Mouse (Mus musculus) layer of hippocampus, adult 9-10 months (tissue): ENCODE results near the gene Mre11a.

Experiments
- DNase-seq: peaks from one replicate; pipeline ENCODE4 v3.0.0; 2022; ENCODE audit warnings: low spot score

The Mre11a gene

DNA sequence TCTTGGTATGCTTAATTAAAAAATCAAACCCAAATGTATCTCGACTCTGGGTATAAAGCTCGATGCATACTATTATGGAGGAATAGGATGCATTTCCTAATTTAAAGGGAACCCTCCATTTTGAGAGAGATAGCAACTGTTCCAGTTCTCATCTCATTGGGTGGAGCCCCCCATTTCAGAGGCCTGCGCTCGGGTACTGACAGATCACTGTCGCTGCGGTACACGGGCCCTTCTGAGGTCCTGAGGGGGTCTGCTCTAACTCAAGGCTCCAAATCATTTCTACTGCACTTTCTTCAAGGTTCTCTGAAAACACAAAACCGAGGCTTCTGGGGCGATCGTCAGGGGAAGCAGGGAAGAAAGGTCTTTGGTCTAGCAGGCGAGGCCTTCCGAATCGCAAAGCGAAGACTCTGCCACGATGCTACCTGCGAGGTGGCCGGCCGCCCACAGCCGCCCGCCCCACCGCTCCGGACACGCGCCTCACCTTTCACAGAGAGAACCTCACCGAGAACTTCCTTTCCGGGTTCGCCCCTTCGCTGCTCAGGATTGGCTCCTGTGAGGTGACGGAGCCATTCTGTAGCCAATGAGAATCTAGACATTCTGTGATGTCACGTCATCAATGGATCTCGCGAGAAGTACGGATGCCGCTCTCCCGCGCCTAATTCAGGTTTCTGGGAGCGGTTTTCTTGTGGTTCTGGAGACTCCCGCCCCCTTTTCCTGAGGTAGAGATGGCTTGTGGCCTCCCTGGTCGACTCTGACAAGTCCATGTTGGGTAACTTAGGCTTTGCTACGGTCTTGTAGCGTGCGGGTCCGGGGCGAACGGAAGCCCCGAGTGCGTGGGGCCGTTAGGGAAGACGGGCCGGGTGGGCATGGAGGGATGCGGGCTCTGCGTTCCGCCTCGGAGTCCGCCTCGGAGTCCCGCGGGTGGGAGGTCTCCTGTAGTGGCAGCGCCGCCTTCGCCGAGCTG, at the start of gene Mre11a, which contains the start of gene Ankrd49:
Gene Mre11a (plus strand): TSS at position 616 of the 964 bp plus-strand sequence.
Gene Ankrd49 (minus strand): TSS at position 818 of the 964 bp plus-strand sequence.
- peak; percentile 95 for DNase-seq

DNA sequence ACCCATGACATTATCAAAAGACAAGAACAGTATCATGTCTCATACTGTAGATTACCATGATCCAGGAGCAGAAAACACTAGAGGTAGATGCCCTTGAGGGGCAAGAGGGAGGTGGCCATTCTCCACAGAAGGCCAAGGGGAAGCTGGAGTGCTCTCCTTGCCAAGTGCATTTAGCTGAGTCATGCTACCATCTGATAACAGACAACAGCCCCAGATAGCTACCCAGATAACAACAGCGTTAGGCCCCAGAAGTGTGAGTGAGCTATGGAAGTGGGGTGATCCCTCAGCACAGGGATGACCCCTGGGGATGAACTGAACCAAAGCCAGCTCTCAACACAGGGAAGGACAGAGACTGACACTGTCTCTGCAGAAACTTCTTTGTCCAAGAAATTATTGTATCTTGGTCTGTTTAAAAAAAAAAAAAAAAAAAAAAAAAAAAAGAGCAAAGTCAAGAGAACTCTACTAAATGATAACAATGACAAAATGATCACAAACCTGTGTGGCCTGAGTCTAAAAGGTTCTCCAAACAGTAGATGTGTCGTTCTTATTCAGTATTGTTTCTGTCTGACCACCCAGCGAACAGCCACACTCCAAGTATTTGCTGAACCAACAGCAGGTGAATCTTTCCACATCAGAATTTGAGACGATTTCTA, 44.8 kb upstream of the Mre11a start:
- no peak for DNase-seq

GRCm38 (mm10) chr9:14740151-14740924, 44.1 kb upstream of the Mre11a start, which contains the start of gene Piwil4:
Piwil4 (minus strand) TSS chr9:14740733.
- DNase-seq: no peak

DNA sequence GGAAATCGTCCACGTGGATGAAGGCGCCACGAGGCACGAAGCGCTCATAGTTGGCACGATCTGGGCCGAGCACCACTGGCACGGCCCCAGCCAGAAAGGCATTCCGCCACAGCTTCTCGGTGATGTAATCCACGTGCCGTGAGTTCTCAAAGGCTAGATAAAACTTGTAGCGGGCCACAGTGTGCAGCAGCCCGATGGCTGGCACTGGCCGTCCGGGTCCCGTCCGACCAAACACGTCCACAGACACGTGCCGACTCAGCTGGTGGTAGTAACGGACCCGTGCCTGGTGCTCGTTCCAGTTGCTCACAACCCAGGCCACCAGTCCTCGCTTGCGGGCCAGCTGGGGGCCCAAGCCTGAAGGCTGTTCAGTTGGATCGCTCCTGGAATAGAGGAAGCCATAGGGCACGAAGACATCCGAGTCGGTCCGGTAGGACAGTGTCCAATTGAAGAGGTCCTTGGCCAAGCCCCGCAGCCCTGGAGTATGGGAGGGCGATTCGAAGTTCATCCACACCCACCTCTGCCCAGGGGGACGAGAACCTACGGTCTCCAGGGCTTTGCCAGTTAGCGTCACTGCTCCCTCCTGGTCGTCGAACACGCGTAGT, 33.5 kb upstream of the Mre11a start:
- no peak for DNase-seq

DNA sequence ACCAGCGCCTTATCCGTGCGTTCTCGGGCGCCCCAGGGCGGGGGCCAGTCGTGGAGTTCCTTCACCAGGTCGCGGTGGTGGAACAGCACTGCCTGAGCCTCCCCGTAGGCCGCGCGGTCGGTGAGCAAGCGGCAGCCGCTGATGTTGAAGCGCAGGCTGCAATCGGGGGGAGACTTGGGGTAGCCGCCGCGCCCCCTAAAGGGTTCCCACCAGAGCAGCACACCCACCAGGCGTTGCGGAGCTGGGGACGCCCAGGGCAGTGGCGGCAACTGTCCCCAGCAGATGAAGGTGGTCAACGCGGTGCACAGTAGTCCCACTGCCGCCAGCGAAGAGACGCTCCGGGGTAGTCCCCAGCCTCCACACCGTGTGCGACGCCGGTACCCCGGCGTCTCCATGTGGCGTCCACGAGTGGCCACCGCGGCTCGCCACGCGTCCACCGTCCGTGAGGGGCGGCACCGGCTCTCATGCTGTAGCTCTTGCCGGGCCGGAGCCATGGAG, 32.9 kb upstream of the Mre11a start:
- DNase-seq: no peak

GRCm38 (mm10) chr9:14752001-14752522, 32.4 kb upstream of the Mre11a start, which contains the start of gene Fut4:
Fut4 (minus strand) TSS chr9:14752393.
- DNase-seq: no peak

GRCm38 (mm10) chr9:14753947-14754346, 30.5 kb upstream of the Mre11a start:
- DNase-seq: no peak

GRCm38 (mm10) chr9:14754469-14754868, 30.0 kb upstream of the Mre11a start:
- DNase-seq: no peak

GRCm38 (mm10) chr9:14758590-14758989, 25.9 kb upstream of the Mre11a start:
- DNase-seq: no peak

GRCm38 (mm10) chr9:14759261-14759660, 25.2 kb upstream of the Mre11a start:
- DNase-seq: no peak

GRCm38 (mm10) chr9:14764765-14765164, 19.7 kb upstream of the Mre11a start:
- no peak for DNase-seq

- no peak for DNase-seq
These were observed 14.6 kb upstream of the Mre11a start for GRCm38 (mm10) chr9:14769811-14770210.

- no peak for DNase-seq
These were observed 13.5 kb upstream of the Mre11a start, which contains the start of gene 1700012B09Rik for GRCm38 (mm10) chr9:14770803-14771471. 1700012B09Rik (minus strand) TSS chr9:14771030.

- DNase-seq: no peak
These were observed 12.4 kb upstream of the Mre11a start for GRCm38 (mm10) chr9:14772074-14772473.

DNA sequence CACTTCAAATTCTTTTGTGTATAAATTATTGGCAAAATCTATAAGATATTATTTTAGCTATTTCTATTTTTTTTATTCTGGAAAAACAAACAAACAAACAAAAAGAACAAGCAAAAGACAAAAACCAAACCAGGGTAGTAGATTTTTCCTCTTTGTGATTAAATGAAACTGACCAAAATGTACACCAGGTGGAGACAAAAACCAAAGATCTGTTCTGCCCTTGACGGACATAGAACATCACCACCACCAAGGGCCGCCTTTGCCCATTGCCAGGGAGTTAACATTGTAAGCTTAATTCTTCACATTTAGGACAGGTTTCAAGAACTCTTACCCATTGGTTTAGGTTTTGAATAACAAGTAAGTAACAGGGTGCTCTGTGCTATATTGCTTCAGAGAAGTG, 10.6 kb upstream of the Mre11a start:
- DNase-seq: no peak

DNA sequence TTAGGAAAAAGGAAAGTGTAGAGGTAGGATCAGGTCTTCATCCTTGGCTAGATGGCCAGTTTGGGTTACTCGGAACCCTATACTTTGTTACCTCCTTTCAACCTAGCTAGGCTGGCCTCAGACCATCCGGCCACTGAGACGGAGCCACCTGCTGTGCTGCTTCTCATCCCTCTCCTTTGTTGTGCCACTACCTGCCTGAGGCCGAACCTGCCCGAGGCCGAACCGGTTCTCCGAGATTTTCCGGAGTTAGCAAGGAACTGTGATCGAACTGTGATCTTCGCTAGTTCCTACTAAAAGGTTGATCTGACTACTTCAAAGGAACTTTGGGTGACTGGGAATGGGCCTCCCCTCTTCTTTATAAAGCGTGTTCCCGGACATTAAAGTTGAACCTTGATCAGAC, 6.1 kb upstream of the Mre11a start:
- DNase-seq: no peak

DNA sequence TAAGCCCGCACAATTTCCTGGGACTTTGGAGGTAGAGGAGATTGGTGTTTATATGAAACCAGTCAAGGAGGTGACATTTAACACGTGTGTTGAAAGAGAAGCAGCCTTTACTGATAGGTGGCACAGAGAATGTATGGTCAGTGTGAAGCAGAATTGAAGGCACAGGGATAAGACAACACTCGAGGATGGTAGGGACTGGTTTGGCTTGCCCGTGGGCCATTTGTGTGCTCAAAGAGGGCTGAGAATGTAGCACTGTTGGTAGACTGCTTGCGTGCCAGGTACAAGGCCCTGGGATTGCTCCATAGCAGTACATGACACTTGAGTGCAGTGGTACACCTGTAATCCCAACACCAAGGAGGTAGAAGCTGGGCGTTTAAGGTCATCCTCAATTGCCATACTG, 2.9 kb downstream of the Mre11a start:
- no peak for DNase-seq

DNA sequence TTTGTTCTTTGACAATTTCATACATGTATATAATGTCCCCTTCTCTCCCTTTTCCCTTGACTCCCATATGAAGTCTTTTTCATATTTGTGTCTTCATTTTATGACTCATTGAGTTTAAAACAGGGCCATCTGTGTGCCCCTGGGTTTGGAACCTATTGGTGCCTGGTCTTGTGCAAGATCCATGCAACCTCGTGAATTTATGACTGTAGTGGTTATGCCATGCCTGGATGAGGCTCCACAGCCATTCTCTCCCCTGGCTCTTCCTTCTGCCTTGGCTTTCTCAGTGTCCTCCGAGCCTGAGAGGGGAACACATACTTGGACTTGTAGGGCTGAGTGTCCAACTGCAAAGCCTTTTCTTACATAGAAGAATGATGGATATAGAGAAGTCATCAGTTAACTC, 21.3 kb downstream of the Mre11a start:
- no peak for DNase-seq

DNA sequence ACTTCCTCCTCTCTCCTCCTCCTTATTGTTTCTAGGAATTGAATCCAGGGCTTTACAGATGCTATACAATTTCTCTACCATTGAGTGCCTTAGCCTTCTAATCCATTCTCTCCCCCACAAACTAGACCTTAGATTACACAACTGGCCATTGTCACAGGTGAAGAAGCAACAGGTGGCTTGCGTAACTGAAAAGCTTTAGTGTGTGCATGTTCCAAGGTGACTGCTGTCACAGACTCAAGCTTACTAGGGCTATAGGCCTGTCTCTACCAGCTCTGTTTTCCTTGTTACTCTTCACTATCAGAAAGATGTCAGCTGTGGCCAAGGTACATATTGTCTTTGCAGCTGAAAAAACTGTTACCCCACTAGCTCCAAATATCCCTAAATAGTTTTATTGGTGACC, 22.3 kb downstream of the Mre11a start:
- DNase-seq: no peak

DNA sequence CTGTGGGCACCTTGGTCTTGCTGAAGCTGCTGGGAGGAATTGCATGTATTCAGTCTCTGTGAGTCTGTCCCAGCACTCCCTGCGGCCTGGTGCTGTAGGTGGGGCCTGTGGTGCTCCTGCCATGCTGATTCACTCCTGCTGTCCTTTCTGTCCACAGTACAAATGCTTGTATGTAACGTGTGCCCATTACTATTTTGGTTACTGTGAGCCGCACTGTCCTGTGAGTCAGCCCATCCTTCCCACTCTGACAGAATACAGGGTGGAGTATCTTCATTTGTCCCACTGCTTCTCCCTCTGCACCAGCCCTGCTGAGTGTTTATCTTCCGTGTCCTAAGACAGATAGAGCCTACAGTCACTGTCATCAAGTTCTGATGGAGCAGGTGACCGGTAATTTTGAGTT, 25.7 kb downstream of the Mre11a start:
- no peak for DNase-seq

- DNase-seq: no peak
These were observed 36.9 kb downstream of the Mre11a start for GRCm38 (mm10) chr9:14821396-14821795.
